Mouse (Mus musculus): ENCODE data around the gene Trp73.
A peak's percentile ranks its signal among the peaks of the same experiment; 100 is the strongest.

DNA sequence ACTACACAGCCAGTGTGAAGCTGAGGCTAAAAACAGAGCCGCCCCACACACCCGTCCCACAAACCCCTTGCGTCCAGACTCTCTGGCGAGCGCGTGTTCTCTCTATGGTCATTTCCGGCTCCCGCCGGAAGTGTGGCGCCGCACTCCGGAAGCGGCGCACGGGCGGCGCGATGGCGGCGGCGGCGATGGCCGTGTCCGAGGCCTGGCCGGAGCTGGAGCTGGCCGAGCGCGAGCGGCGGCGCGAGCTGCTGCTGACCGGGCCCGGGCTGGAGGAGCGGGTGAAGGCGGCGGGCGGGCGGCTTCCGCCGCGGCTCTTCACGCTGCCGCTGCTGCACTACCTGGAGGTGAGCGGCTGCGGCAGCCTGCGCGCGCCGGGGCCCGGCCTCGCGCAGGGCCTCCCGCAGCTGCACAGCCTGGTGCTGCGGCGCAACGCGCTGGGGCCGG lies 128.3 kb downstream of the Trp73 start, which contains the start of gene Lrrc47:
- 0 out of 2 replicates have a peak, but pooled peaks have one; percentile 2 for TF ChIP-seq CTCF (IDR thresholded peaks at IDR 0.05; ENCODE audit: low read depth)
- no peak for TF ChIP-seq EP300 (IDR thresholded peaks at IDR 0.05; ENCODE audit: low read depth)

Measured in heart, postnatal 0 days (tissue).